Mouse (Mus musculus): ENCODE results near the gene Gckr.

DNA sequence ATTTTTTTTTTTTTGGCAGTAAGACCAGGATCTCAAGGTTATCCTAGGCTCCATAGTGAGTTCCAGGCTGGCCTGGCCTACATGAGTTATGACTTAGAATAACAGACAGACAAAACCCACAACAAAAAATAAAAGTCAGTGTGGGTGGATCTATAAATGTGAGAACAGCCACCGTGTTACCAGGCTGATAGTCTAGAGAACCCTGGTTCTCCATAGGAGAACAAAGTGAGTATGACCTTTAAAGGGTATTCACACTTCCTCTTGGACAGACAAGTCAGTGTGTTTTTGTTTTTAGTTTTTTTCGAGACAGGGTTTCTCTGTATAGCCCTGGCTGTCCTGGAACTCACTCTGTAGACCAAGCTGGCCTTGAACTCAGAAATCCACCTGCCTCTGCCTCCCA is 41.3 kb upstream of the Gckr start:
- TF ChIP-seq CTCF (IDR thresholded peaks at IDR 0.05; ENCODE audit: low read depth) (no peak), EP300 (IDR thresholded peaks at IDR 0.05; ENCODE audit: low read depth) (no peak)
